Mouse (Mus musculus) spleen, embryonic (tissue): Measurements from ENCODE around the gene Prkcz.
"Not testable (repeated sequence)": the region's sequence is repeated elsewhere in the genome, so short reads cannot be mapped to it uniquely, and the experiment has no call there.

Experiments
- CTCF ChIA-PET: fragments of 350-600 bp; sonication (Branson Sonifier 250); formaldehyde crosslinking; loops from one replicate; lab custom pipeline; 2022; lab: Charles Lee

Gene Prkcz

DNA sequence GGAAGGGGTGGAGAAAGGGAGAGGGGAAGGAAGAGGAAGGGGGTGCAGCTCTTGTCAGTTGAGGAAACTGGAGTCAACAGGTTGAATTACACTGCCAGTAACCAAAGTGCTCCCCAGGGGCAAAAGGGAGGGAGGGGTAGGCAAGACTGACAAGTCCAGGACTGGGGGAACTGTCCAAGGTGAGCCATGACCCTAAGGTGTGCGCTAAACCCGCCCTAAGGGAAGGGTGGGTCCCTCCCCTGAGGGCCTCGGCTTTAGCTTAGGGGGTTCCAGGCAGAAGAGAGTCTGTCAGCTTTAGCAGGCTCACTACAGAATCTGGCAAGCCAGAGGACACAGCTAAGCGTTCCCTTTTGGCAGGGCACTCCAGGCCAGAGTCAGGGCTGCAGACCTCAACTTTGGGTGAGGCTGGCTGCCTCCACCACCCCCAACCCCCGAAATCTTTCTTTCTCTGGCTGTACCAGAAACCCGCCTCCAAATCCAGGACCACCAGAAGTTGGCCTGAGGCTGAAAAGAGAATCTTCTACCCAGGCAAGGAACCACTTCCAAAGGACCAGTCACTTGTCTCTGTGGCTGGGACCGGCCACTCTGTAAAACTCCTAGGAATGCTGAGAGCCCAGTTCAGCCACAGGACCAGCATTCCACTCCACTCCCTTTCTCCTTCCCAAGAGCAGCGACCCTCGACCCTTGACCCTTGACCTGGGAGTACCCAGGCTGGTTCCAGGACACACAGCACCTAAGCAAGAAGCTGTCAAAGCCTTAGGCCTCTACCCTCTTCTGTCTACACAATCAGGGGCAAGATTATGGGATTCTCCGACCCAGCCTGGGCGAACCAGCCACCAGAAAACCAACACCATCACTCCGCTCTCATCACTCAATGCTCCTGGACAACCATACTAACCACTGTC is 1.3 kb downstream of the Prkcz start:
- CTCF ChIA-PET: interaction anchor here (0.5 to 0.7 kb wide), 2 partner anchors 8 to 18 kb away, joined by 3 to 9 read pairs; no protein-coding TSS in a partner anchor

- CTCF ChIA-PET: no interaction called here
Observed at GRCm38 (mm10) chr4:155357601-155358000, 3.6 kb downstream of the Prkcz start.

DNA sequence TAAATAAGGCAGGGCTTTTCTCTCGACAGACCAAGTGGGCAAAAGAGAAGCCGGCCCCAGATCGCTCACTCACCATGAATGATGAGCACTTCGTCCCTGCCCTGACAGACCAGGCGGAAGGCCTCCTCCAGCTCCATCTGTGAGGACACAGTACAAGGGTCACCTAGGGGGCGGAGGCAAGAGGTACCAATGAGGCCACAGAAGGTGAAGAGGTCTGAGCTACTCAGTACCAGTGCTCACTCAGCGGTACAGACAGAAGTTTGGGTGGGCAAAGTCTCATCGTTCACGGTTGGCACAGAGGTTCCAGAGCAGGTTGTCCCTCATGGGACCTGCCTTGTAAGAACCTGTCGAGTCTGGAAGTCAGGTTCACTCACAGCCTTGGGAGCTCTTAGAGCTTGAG is 4.8 kb downstream of the Prkcz start:
- CTCF ChIA-PET: no interaction called here

GRCm38 (mm10) chr4:155354546-155354945 is 6.6 kb downstream of the Prkcz start:
- CTCF ChIA-PET: no interaction called here

GRCm38 (mm10) chr4:155354035-155354434 is 7.1 kb downstream of the Prkcz start:
- CTCF ChIA-PET: no interaction called here

DNA sequence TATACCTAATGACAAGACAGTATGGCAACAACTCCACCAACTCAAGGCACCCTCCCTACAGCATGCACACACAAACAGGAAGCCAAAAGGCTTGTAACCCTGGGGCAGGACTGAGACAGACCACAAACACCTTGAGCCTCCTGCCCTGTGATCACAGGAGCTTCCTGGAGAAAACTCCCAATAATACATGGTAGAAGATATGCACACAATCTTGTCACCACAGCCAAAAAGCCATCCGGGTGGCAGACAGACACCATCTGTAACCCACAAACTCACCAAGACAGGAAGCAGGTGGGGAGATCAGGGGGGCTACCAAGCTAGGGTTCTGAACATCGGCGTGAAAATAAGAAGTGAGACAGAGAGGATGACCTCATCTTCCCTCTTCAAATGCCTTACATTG is 8.6 kb downstream of the Prkcz start:
- CTCF ChIA-PET: no interaction called here

DNA sequence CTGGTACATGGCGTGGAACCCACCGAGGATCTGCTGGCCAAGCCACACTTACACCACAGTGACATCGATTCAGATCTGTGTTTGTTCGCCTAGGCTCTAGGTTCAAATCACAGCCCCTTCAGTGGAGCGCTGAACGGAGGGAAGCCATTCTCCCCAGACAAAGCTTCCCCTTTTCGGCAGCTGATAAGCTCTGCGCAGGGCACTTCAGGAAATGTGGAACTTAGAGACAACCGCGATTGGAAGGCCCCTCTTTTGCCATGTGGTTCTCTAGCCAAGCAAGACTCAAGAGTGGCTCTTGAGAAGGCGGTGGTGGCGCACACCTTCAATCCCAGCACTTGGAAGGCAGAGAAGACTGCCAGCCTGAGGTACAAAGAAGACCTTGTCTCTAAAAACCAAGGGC is 14.8 kb downstream of the Prkcz start:
- CTCF ChIA-PET: interaction anchor here (1.1 kb wide), 1 partner anchor 17 kb away, joined by 4 read pairs; no protein-coding TSS in a partner anchor

- CTCF ChIA-PET: interaction anchor here (1.1 kb wide), 1 partner anchor 16 kb away, joined by 4 read pairs; no protein-coding TSS in a partner anchor
Observed at GRCm38 (mm10) chr4:155345608-155345953, 15.6 kb downstream of the Prkcz start.

DNA sequence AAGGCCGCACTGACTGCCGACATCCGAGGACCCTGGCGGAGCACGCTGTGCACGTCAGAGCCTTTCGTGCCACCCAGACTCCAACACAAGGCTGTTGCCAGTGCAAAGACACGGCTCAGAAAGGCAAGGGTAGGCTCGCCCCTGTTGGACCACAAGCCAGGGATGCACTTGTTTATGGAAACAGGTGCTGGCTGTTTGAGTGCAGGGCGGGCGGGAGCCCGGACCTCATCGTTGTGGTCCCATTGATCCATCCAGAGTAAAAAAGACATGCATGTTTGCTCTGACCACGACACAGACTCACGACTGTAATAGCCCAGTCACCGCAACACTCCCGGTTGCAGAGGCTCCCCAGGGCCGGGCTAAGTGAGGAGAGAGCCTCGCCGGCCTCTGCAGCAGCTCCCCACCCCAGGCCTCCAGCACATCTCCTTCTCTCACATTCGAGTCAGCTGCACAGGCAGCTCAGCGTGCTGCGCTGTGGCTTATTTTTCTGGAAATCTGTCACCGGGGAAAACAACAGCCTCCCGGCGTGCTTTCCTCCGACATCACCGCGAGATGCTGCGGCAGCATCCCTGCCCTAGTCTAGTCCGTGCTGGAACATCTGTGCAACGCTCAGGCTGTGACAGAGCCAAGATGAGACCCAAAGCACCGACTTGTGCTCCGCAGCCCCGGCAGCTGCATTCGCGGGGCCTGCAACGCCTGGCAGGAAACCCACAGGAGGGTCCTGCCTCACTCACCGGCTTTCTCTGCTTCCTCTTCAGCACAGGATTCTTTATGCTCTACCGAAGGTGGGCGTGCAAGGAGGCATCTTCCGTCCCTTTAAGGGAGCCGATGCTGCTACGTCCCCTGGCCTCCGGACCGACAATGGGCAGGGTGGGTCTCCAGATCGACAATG is 16.2 kb downstream of the Prkcz start:
- CTCF ChIA-PET: no interaction called here

DNA sequence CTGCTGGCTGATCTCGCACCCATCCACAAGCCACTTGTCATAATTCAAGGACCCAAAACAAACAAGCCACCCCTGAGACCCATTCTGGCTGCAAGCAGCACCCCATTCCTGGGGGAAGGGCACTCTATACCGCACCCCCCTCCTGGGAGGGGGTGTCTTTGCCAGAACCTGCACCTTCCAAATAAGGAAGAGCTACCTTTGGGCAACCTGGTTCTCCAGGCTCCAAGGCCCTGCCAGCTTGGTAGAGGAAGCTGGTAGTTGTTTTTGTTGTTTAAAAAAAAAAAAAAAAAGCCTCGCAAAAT is 16.9 kb downstream of the Prkcz start:
- CTCF ChIA-PET: no interaction called here

GRCm38 (mm10) chr4:155343415-155344298 is 17.5 kb downstream of the Prkcz start:
- CTCF ChIA-PET: no interaction called here

DNA sequence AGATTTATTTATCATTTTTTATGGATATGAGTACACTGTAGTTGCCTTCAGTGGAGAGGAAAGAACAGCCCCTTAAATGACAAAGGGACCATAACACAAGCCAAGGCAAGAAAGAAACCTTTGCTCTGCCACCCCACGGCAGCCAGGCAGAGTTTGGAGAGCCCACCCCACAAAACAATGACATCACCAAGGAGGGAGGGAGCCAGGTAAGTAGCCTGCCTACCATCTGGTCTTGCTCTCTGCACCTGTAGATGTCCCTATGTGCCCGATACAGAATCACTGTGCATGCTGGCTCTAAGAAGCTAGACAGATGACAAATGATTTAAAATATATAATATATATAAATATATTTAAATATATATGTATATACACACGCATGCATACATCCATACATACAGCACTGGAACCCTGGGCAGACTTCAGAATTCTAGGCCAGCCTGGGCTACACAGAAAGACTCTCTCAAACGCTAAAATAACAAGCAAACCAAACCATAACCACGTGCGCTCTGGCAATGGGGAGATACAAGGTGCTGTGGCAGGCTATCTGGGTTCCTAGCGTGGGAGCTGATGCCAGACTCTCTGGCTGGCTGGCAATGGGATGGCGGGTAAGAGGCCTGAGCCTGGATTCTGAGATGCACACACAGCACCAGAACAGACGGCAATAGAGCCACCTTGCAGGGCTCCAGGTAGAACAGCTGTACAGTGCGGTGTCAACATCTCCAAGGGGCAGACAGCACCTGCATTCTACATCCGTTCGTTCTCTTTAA is 24.7 kb downstream of the Prkcz start:
- CTCF ChIA-PET: no interaction called here

GRCm38 (mm10) chr4:155332253-155332652 is 28.9 kb downstream of the Prkcz start:
- CTCF ChIA-PET: no interaction called here

- CTCF ChIA-PET: not testable (repeated sequence)
Observed at GRCm38 (mm10) chr4:155328385-155328784, 32.8 kb downstream of the Prkcz start.

DNA sequence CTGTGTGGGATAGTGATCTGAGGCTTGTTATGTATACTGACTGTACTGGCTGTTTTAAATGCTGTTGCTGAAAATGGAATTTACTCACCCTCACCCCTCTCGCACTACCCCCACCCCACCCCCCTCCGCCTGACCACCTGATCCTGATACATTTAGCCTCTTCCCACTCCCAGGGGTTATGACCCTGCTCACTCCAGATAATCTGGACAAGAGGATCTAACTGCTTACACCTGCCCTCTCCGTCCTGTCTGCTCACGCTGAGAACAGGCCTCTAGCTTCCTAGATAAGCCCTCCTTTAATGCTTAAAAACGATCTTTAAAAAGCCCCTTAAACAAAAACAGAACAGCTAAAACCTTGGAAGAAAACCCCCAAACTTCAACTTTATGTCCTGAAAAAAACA is 35.4 kb downstream of the Prkcz start:
- CTCF ChIA-PET: no interaction called here

DNA sequence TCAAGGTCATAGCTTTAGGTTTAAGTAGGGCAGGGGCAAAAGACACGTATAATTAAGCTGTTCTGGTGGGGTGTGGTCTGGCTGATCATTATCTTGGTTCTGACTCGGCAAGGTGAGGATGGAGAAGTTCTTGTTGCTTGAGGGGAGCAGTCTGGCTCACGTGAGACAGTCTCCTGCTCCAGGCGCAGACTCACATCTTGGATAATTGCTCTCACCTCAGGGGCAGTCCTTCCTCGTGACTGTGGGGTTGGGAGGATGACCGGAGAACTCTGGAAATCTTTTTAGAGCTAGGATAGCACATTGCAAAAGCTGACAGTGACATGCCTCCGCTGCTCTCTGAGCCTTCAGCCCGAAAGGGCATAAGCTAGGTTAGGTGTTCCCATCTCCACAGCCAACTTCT is 36.6 kb downstream of the Prkcz start:
- CTCF ChIA-PET: no interaction called here

- CTCF ChIA-PET: no interaction called here
Observed at GRCm38 (mm10) chr4:155323081-155323795, 37.9 kb downstream of the Prkcz start.

DNA sequence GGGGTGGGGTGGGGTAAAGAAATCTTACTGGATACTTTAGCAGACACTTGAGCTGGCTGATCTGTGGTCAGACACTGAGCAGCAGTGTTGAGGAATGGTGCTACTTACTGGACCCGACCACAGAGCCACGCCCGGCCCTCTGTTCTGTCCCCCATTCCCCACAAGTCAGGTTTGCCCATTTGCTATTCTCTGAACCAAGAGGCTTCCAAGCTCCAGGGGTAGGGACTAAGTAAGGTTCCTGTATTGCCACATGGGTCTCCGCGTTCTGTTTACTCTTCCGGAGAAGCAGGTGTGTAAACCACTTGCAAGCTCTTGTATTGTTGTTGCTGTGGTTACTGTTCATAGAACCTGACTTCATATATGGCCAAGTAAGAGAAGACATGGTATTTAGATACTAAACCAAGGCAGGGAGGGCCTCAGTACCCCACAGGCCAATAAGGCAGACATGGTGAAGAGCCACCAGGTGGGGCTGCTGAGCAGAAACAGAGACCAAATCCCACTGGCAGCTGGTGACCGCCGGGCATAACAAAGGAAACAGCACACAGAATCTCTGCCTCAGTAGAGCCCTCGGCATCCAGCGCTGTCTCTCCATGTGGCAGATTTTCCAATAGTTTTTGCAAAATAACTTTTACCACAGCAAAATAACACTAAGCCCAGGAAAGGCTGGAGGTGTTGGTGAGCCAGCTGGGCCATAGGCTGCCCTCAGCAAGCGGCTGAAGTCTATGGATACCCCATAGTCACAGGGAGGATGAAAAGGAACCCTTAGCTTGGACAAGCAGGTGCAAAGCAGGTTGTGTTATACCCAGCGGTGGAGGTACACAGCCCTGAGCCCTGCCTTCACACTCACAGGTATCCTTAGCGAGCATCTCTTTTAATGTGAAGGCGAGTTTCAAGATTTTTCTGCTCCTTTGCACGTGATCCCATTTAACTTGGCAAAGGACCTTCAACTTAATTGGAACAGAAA is 40.6 kb downstream of the Prkcz start:
- CTCF ChIA-PET: no interaction called here

DNA sequence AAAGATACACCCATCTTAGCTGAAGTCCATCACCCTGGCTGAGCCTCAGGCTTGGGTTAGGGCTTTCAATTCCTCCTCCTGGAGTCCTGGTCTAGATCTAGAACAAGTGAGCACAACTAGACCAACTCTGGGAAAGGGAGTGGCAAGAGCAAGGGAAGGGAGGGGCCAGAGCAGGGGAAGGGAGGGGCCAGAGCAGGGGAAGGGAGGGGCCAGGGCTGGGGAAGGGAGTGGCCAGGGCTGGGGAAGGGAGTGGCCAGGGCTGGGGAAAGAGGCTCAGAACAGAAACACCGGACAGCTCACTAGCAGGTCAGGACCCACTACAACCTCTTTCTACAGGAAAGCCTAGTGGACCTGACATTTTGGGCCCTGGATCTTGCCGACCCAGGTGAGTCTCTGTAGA is 42.9 kb downstream of the Prkcz start:
- CTCF ChIA-PET: no interaction called here
